ENCODE assay signal across 7 mouse cellular contexts in the genomic region with DNA sequence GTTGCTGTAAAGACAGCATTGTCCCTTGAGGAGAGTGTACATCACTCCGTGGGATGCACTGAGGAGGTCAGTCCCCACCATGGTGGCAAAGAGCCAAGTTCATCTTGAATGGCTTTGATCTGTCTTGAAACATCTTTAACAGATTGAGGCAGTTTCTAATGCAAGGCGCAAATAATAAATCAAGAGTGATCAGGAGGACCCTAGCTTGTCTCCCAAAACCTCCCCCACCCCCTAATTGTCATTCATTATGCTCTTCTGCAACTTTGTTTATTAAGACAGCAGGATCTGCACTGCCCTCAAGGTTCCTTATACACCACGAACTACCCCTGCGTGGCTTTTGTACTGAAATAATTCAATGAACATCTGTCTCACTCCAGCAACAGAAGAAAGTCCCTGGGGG. TPM values are rescaled to one million over a fixed set of nuclear protein-coding genes. Genes with fewer than 3 reads are reported as not detected.
DNase-seq lines count a peak whose midpoint lies in the region; ATAC-seq lines count a peak whose summit lies in the region.

A gene (plus strand): TSS at position 301 of the 400 bp plus-strand sequence.

- H3K36me3 ChIP-seq in embryonic facial prominence, embryonic 14.5 days (ENCODE audit: control insufficient read depth, insufficient read depth, low read length), result peaks cover 4% of the 10 kb centered on the region; the same call in 1 of the 2 replicates
- no peaks in the 10 kb centered on the region for H3K36me3 ChIP-seq in heart, embryonic 16.5 days (ENCODE audit: control insufficient read depth, insufficient read depth)

- no peak within 1 kb of the TSS for H3K27ac ChIP-seq in embryonic facial prominence, embryonic 14.5 days (replicated peaks; ENCODE audit: low read depth, low read length)
- no peak within 1 kb of the TSS for H3K27ac ChIP-seq in heart, embryonic 16.5 days (ENCODE audit: low read length)

- peak within 1 kb of the TSS; percentile 90 for H3K4me2 ChIP-seq in embryonic facial prominence, embryonic 14.5 days (ENCODE audit: low read depth, low read length)
- peak within 1 kb of the TSS; percentile 96 for H3K4me2 ChIP-seq in heart, embryonic 16.5 days (ENCODE audit: low read depth, low read length)

- H3K9ac ChIP-seq in embryonic facial prominence, embryonic 14.5 days (ENCODE audit: low read depth, low read length), result no peak within 1 kb of the TSS
- H3K9ac ChIP-seq in heart, embryonic 16.5 days (ENCODE audit: low read length), result peak within 1 kb of the TSS; percentile 85

- WGBS in embryonic facial prominence, embryonic 14.5 days, result 66% methylated on average over 4 of the region's 4 CpGs
- WGBS in heart, embryonic 16.5 days, result 73% methylated on average over 4 of the region's 4 CpGs

- H3K9me3 ChIP-seq in embryonic facial prominence, embryonic 14.5 days (ENCODE audit: control insufficient read depth, low read length), result no peaks in the 10 kb centered on the region
- H3K9me3 ChIP-seq in heart, embryonic 16.5 days (replicated peaks; ENCODE audit: control insufficient read depth, low read length), result no peaks in the 10 kb centered on the region

- DNase-seq in urinary bladder, postnatal 25 days (ENCODE audit: low spot score), result peak; percentile 2
- no peak for DNase-seq in urinary bladder, postnatal 10 days (ENCODE audit: low spot score)
- DNase-seq in embryonic facial prominence, embryonic 14.5 days (ENCODE audit: low spot score), result no peak
- DNase-seq in left cerebral cortex, postnatal 4 days, result no peak
- no peak for DNase-seq in frontal cortex, postnatal 10 days (ENCODE audit: low spot score in 2 of 2)

- no peaks in the 10 kb centered on the region for H3K27me3 ChIP-seq in embryonic facial prominence, embryonic 14.5 days (replicated peaks; ENCODE audit: control insufficient read depth, insufficient read depth, low read length)
- no peaks in the 10 kb centered on the region for H3K27me3 ChIP-seq in heart, embryonic 16.5 days (ENCODE audit: control insufficient read depth, insufficient read depth, low read length)

- H3K4me3 ChIP-seq in embryonic facial prominence, embryonic 14.5 days (ENCODE audit: low read depth, low read length), result peak within 1 kb of the TSS; percentile 51
- H3K4me3 ChIP-seq in heart, embryonic 16.5 days (ENCODE audit: low read length), result peak within 1 kb of the TSS; percentile 78

- intact Hi-C loops in left cerebral cortex, postnatal 4 days (cut with DNase I), result no loop called here

- ATAC-seq in embryonic facial prominence, embryonic 14.5 days (ENCODE audit: low read depth), result no peak
- ATAC-seq in heart, embryonic 16.5 days (replicated peaks; ENCODE audit: extremely low read depth, insufficient read depth, low FRiP score), result no peak
- no peak for ATAC-seq in neutrophil, adult 5-6 weeks (ENCODE audit: extremely low read depth, insufficient number of reproducible peaks, low FRiP score, poor library complexity, severe bottlenecking)

- H3K4me1 ChIP-seq in embryonic facial prominence, embryonic 14.5 days (ENCODE audit: control insufficient read depth, insufficient read depth, low read length), result peaks cover 16% of the 10 kb centered on the region
- peaks cover 9% of the 10 kb centered on the region for H3K4me1 ChIP-seq in heart, embryonic 16.5 days (ENCODE audit: control insufficient read depth, insufficient read depth, low read length)

RNA-seq across cellular contexts. Expression of the gene that starts here (rescaled TPM):
- 70.2 and 80.3 TPM in 2 replicates for polyA plus RNA-seq in embryonic facial prominence, embryonic 14.5 days (2014; fragmentation: Nextera tagmentation; extraction: Ambion mirVana)
- 57.8 and 60.2 TPM in 2 replicates for polyA plus RNA-seq in heart, embryonic 16.5 days (2015; fragmentation: Nextera tagmentation; extraction: Ambion mirVana)
- 10 to 100 TPM; 57.6 to 58.1 TPM for total RNA-seq in left cerebral cortex, postnatal 4 days (2021)
- total RNA-seq in neutrophil, adult 5-6 weeks (2017), result 11.8 and 14.1 TPM in 2 replicates
